In the genomic region with DNA sequence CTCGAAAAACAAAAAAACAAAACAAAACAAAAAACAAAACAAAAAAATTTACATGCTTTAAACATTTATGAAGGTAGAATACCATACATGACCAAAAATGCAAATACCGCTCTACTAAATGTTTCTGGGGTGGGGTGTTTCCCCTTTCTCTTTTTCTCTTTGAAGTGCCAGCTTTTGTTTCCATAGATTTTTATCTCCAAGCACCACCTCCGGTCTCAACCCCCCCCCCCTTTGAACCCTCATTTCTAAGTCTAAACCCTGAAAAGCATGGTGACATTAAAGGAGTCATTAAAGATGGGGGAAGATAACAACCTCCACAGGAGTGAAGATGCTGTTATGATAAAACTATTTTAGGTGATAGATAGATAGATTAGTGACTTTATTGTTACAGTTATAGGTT, we compare ENCODE assay signal across 25 mouse cellular contexts.
A peak's percentile ranks its signal among the peaks of the same experiment; 100 is the strongest.
DNase-seq lines count a peak whose midpoint lies in the region; ATAC-seq lines count a peak whose summit lies in the region.
"Had no signal": no experiment of that assay in that cellular context is flagged by ENCODE, and none has a peak within 500 bp of the region (broad histone marks: within the 10 kb centered on the region; RNA-seq: fewer than 3 reads in every experiment).

No protein-coding gene starts in this region.

- H3K9me3 ChIP-seq in lung, embryonic 15.5 days = no peaks in the 10 kb centered on the region
- H3K9me3 ChIP-seq: embryonic facial prominence, embryonic 12.5 days; embryonic facial prominence, embryonic 15.5 days; heart, embryonic 10.5 days; heart, embryonic 13.5 days; hindbrain, embryonic 15.5 days had no signal

- no peak for ATAC-seq in lung, embryonic 15.5 days (ENCODE audit: borderline replicate concordance, extremely low read depth, low FRiP score, low TSS enrichment)
- peak; percentile 90 for ATAC-seq in inflammation-experienced regulatory T-cells, adult 6 months
- ATAC-seq: forebrain, embryonic 14.5 days; forebrain, postnatal 0 days had no signal

- H3K27ac ChIP-seq in lung, embryonic 15.5 days = peak overlapping the region; percentile 47; the same call in 1 of the 2 replicates
- H3K27ac ChIP-seq: embryonic facial prominence, embryonic 12.5 days; embryonic facial prominence, embryonic 15.5 days; heart, adult 2 months; heart, embryonic 10.5 days; heart, embryonic 13.5 days; hindbrain, embryonic 15.5 days had no signal

- intact Hi-C loops in gastrocnemius, postnatal 36 days (cut with DNase I) = no loop called here

- no peaks in the 10 kb centered on the region for H3K27me3 ChIP-seq in lung, embryonic 15.5 days
- H3K27me3 ChIP-seq: embryonic facial prominence, embryonic 12.5 days; embryonic facial prominence, embryonic 15.5 days; heart, embryonic 13.5 days; hindbrain, embryonic 15.5 days had no signal

- no peak for DNase-seq in lung, postnatal 4 days
- DNase-seq in CD4-positive helper T cell, adult 2 months (ENCODE audit: low read depth, low spot score) = peak; percentile 68
- DNase-seq in T-cell, adult 2 months (ENCODE audit: low spot score) = peak; percentile 26
- DNase-seq in gastrocnemius, postnatal 36 days = no peak
- no peak for DNase-seq in layer of hippocampus, adult 11-12 months (ENCODE audit: low spot score)
- DNase-seq in frontal cortex, postnatal 36 days (ENCODE audit: low spot score in 2 of 2) = no peak
- DNase-seq: adrenal gland, adult 2 months; adrenal gland, postnatal 14 days; cerebellum, adult 11 months; cerebellum, adult 2 months; cerebellum, adult 9-11 months; cerebellum, postnatal 25 days; forebrain, postnatal 0 days; gastrocnemius, postnatal 25 days; heart, adult 2 months; heart, postnatal 14 days; heart, postnatal 4 days had no signal

- no peaks in the 10 kb centered on the region for H3K36me3 ChIP-seq in lung, embryonic 15.5 days
- H3K36me3 ChIP-seq: embryonic facial prominence, embryonic 12.5 days; embryonic facial prominence, embryonic 15.5 days; heart, embryonic 10.5 days; heart, embryonic 13.5 days; hindbrain, embryonic 15.5 days had no signal

- no peak overlapping the region for H3K9ac ChIP-seq in lung, embryonic 15.5 days
- H3K9ac ChIP-seq: embryonic facial prominence, embryonic 12.5 days; embryonic facial prominence, embryonic 15.5 days; forebrain, postnatal 0 days; heart, embryonic 13.5 days; hindbrain, embryonic 15.5 days had no signal

- WGBS in lung, embryonic 15.5 days = 77% methylated on average over 3 of the region's 3 CpGs

- H3K4me3 ChIP-seq in lung, embryonic 15.5 days = no peak overlapping the region
- H3K4me3 ChIP-seq: embryonic facial prominence, embryonic 12.5 days; embryonic facial prominence, embryonic 15.5 days; heart, adult 2 months; heart, embryonic 10.5 days; heart, embryonic 13.5 days; hindbrain, embryonic 15.5 days had no signal

- no peak overlapping the region for H3K4me2 ChIP-seq in lung, embryonic 15.5 days
- H3K4me2 ChIP-seq: embryonic facial prominence, embryonic 12.5 days; embryonic facial prominence, embryonic 15.5 days; heart, embryonic 13.5 days; hindbrain, embryonic 15.5 days had no signal

- peaks cover 15% of the 10 kb centered on the region; the same call in 1 of the 2 replicates for H3K4me1 ChIP-seq in lung, embryonic 15.5 days
- H3K4me1 ChIP-seq: embryonic facial prominence, embryonic 12.5 days; embryonic facial prominence, embryonic 15.5 days; heart, embryonic 10.5 days; hindbrain, embryonic 15.5 days had no signal

Comparison
In these comparisons a context has a peak if more than half of its experiments do, and no peak if none do; other contexts are left out.
1. DNase-seq: peak in CD4-positive helper T cell, adult 2 months (single experiment) and T-cell, adult 2 months (single experiment); none in lung, postnatal 4 days (0 of 2), gastrocnemius, postnatal 36 days (0 of 2), layer of hippocampus, adult 11-12 months (single experiment) and frontal cortex, postnatal 36 days (0 of 2).